Mouse (Mus musculus) embryonic facial prominence, embryonic 14.5 days (tissue): ENCODE data around the gene Fam162a. TPM values are rescaled to one million over a fixed set of nuclear protein-coding genes. Genes with fewer than 3 reads are reported as not detected.
"Not testable (repeated sequence)": the region's sequence is repeated elsewhere in the genome, so short reads cannot be mapped to it uniquely, and the experiment has no call there.

Experiments used
- ATAC-seq: fragments of 200-750 bp; cut with Nextera tagmentation; 2 replicates; pipeline ENCODE4 v1.8.0; 2017; ENCODE audit warnings: low read depth, moderate number of reproducible peaks, moderate TSS enrichment
- DNase-seq: peaks from one replicate; pipeline ENCODE4 v3.0.0-alpha.2; 2015; ENCODE audit warnings: low spot score
- H3K27ac ChIP-seq: fragments of 300-500 bp; sonication (generic); replicated peaks from 2 replicates; pipeline ENCODE4 v1.5.1; 2014; ENCODE audit warnings: low read depth, mild to moderate bottlenecking, low read length, moderate library complexity
- H3K27me3 ChIP-seq: fragments of 300-500 bp; sonication (generic); replicated peaks from 2 replicates; pipeline ENCODE4 v1.6.1; 2014; ENCODE audit warnings: low read length; ENCODE audit not compliant: control insufficient read depth, insufficient read depth
- H3K36me3 ChIP-seq: fragments of 300-500 bp; sonication (generic); 2 replicates; pipeline ENCODE4 v1.6.1; 2014; ENCODE audit warnings: low read length, mixed read lengths; ENCODE audit not compliant: control insufficient read depth, insufficient read depth
- H3K4me1 ChIP-seq: fragments of 300-500 bp; sonication (generic); 2 replicates; pipeline ENCODE4 v1.6.1; 2014; ENCODE audit warnings: antibody characterized with exemption, low read length; ENCODE audit not compliant: control insufficient read depth, insufficient read depth
- H3K4me2 ChIP-seq: fragments of 300-500 bp; sonication (generic); 2 replicates; pipeline ENCODE4 v1.6.1; 2014; ENCODE audit warnings: low read depth, mild to moderate bottlenecking, low read length, moderate library complexity, mixed read lengths
- H3K4me3 ChIP-seq: fragments of 300-500 bp; sonication (generic); 2 replicates; pipeline ENCODE4 v1.5.1; 2014; ENCODE audit warnings: low read depth, mild to moderate bottlenecking, low read length
- H3K9ac ChIP-seq: fragments of 300-500 bp; sonication (generic); 2 replicates; pipeline ENCODE4 v1.6.1; 2014; ENCODE audit warnings: low read depth, mild to moderate bottlenecking, low read length, moderate library complexity, mixed read lengths
- H3K9me3 ChIP-seq: fragments of 300-500 bp; sonication (generic); 2 replicates; pipeline ENCODE4 v1.6.1; 2016; ENCODE audit warnings: low read length; ENCODE audit not compliant: control insufficient read depth
- WGBS: fragments of 180-500 bp; shearing (Covaris S2); extraction: QIAGEN DNeasy Blood & Tissue Kit; methylation state at CpG from one replicate; pipeline ENCODE4 v1.1.7; 2014; 5-methylcytosine and 5-hydroxymethylcytosine counted together
- polyA plus RNA-seq: library from polyadenylated mRNA; unstranded; fragments of >200 nt; fragmentation: Nextera tagmentation; extraction: Ambion mirVana; gene quantifications from 2 replicates; pipeline ENCODE4 v1.2.1, GENCODE M21; 2014

The Fam162a gene
- polyA plus RNA-seq, 1 experiment from 2014 or later = 432 TPM

DNA sequence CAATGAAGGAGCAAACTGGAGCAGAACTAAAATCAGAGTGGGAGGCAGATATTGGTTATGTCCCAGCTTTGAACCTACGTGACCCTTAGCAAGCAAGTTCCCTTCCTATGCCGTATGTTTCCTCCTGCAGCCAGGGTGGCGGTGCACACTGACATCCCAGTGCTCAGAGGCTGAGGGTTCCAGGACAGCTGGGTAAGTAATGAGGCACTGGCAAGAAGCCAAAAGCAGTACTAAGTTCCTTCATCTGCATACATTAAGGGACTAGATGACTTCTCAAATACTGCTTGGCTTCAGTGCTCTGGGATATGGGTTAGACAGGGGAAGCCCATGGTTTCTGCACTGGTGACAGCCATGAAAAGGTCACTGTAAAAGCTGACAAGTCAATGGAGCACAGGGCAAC is 3.0 kb downstream of the Fam162a start:
- no peak overlapping the region for H3K27ac ChIP-seq
- 64% methylated on average over 3 of the region's 3 CpGs for WGBS
- H3K36me3 ChIP-seq = peaks cover 17% of the 10 kb centered on the region; the same call in 1 of the 2 replicates
- no peak for ATAC-seq
- no peak overlapping the region for H3K4me3 ChIP-seq
- peaks cover 11% of the 10 kb centered on the region for H3K4me1 ChIP-seq
- no peaks in the 10 kb centered on the region for H3K9me3 ChIP-seq
- peak overlapping the region; percentile 3; the same call in 1 of the 2 replicates for H3K4me2 ChIP-seq
- DNase-seq = no peak
- no peak overlapping the region for H3K9ac ChIP-seq
- H3K27me3 ChIP-seq = no peaks in the 10 kb centered on the region

DNA sequence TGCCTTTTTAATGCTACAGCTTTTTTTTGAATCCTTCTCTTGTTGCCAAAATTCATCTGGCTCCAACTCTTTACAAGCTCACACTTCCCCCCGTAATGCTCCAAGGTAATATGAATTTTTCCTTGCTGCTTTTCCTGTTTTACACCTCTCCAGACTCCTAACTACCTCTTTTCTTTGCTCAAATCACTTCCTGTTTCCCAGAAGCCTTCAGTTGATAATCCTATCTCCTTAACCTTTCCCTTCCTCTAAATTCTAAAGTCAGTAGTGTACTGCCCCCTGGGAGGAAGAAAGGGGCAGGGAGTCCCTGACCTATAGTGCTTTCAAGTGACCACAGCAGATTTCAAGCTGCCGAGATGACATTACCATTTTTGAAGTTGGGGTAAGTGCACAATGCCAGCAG is 3.7 kb downstream of the Fam162a start:
- peaks cover 17% of the 10 kb centered on the region; the same call in 1 of the 2 replicates for H3K36me3 ChIP-seq
- H3K27me3 ChIP-seq = no peaks in the 10 kb centered on the region
- no peak for DNase-seq
- H3K9ac ChIP-seq = no peak overlapping the region
- H3K4me3 ChIP-seq = no peak overlapping the region
- ATAC-seq = no peak
- H3K4me2 ChIP-seq = no peak overlapping the region
- WGBS = 59% methylated on average over 2 of the region's 2 CpGs
- no peaks in the 10 kb centered on the region for H3K9me3 ChIP-seq
- H3K4me1 ChIP-seq = peaks cover 11% of the 10 kb centered on the region
- H3K27ac ChIP-seq = no peak overlapping the region

DNA sequence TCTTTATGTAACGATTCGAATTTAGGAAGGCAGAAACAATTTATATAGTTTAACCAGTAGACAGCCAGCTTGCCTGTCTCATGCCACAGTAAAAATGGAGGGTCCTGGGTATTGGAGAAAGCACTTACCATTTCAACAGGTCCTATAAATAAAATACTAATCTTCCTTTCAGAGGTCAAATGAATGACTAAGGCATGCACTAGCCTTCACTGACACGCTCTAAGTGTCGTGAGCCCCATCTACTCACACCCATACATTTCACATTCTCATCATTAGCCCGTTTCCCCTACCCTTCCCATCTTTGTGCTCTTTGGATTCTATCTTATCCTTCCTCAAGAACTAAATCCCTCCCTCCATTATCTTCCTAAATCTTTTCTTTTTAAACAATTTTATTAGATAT is 6.5 kb downstream of the Fam162a start:
- H3K36me3 ChIP-seq = peaks cover 17% of the 10 kb centered on the region; the same call in 1 of the 2 replicates
- WGBS = 83% methylated on average over 5 of the region's 5 CpGs

DNA sequence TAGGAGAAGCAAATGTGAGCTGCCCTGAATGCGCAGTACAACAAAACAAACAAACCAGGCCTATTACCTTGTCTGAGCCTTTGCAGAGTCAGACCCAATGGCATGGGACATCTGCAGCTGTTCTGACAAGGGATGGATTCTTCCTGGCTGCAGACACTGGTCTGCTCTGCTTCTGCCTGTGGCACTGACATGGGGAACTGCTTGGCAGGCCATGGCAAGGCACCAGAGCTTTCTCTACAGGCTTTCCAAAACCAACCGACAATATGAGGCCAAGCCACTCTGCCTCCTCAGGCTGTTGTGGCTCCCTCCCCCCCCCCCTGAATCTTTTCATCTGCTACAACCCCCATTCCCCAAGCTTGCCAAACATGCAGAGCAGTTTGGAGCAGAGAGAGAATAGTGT is 8.1 kb downstream of the Fam162a start:
- Histone ChIP-seq H3K9ac (no peak overlapping the region), H3K27ac (no peak overlapping the region), H3K4me2 (no peak overlapping the region), H3K36me3 (0 out of 2 replicates have a peak, but pooled peaks cover 12% of the 10 kb centered on the region), H3K27me3 (no peaks in the 10 kb centered on the region), H3K4me1 (no peaks in the 10 kb centered on the region), H3K9me3 (no peaks in the 10 kb centered on the region), H3K4me3 (no peak overlapping the region)
- ATAC-seq = no peak
- 66% methylated on average over 2 of the region's 2 CpGs for WGBS
- DNase-seq = no peak

More for the DNA sequence above, 6.5 kb downstream of the Fam162a start:
- Histone ChIP-seq H3K9me3 (no peaks in the 10 kb centered on the region), H3K9ac (no peak overlapping the region), H3K27ac (no peak overlapping the region), H3K4me2 (no peak overlapping the region), H3K4me3 (no peak overlapping the region), H3K4me1 (peaks cover 9% of the 10 kb centered on the region), H3K27me3 (no peaks in the 10 kb centered on the region)
- ATAC-seq (no peak), DNase-seq (no peak)

DNA sequence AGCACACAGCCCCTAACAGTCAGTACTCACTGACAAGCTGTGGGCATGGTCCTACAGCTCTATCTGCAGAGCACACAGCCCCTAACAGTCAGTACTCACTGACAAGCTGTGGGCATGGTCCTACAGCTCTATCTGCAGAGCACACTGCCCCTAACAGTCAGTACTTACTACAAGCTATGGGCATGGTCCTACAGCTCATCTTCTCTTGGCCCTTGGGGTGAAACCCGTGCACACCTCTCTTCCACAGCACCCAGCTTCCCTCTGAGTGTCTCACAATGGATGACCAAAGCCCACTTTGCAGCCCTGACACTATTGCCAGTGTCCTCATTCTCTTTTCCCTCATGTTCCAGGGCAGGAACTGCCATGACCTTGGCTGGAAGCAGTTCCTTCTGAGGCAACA is 8.9 kb downstream of the Fam162a start:
- H3K4me2 ChIP-seq, DNase-seq, H3K9ac ChIP-seq, H3K36me3 ChIP-seq, H3K4me3 ChIP-seq, H3K27me3 ChIP-seq, H3K9me3 ChIP-seq, ATAC-seq, H3K27ac ChIP-seq, H3K4me1 ChIP-seq: not testable (repeated sequence)
- 95% methylated on average over 1 of the region's 1 CpGs for WGBS

DNA sequence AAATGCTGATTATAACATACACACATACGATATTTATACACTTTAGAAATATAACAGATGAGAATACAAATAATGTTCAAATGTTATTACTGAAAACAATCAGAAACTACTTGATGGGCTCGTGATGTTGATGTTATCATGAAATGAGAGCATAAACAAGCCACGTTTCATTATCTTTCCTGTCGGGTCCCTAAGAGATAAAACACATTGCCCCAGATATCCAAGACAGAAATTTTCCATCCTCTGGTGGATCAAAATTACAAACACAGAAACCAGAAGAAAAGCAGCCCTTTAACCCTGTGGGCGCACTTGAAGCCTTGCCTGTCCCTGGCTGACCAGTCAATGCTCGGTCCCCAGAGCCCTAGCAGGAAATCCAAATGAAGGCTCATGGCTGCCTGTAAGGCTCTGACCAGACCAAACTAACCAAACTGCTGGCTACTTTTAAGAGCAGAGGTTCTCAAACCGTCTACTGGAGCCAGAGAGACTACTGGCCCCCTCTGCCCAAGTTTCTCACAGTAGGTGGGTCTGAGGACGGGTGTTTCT is 13.4 kb downstream of the Fam162a start:
- no peaks in the 10 kb centered on the region for H3K4me1 ChIP-seq
- no peak overlapping the region for H3K4me2 ChIP-seq
- H3K9me3 ChIP-seq = no peaks in the 10 kb centered on the region
- H3K27ac ChIP-seq = no peak overlapping the region
- H3K4me3 ChIP-seq = no peak overlapping the region
- H3K9ac ChIP-seq = no peak overlapping the region
- WGBS = 71% methylated on average over 8 of the region's 8 CpGs
- peaks cover 7% of the 10 kb centered on the region; the same call in 1 of the 2 replicates for H3K36me3 ChIP-seq
- DNase-seq (no peak), ATAC-seq (no peak)
- no peaks in the 10 kb centered on the region for H3K27me3 ChIP-seq

DNA sequence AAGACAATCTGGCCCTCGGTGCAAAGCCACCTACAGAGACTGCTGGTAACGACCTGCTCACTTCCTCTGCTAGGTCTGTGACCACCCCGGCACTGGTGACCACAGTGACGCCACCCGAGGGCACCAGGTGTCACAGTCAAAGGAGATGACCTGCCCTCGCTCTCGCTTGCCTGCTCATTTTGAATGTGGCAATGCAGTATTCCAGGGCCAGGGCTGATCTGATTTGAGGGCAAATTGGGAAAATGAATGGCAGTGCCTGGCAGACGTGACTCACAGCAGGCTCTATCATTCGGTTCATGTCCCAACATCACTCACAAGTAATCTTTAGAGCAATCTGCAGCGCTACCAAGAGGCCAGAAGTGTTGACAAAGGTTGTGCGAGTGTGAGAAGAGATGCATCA is 15.0 kb downstream of the Fam162a start:
- no peak for ATAC-seq
- H3K27me3 ChIP-seq = no peaks in the 10 kb centered on the region
- no peak overlapping the region for H3K4me3 ChIP-seq

DNA sequence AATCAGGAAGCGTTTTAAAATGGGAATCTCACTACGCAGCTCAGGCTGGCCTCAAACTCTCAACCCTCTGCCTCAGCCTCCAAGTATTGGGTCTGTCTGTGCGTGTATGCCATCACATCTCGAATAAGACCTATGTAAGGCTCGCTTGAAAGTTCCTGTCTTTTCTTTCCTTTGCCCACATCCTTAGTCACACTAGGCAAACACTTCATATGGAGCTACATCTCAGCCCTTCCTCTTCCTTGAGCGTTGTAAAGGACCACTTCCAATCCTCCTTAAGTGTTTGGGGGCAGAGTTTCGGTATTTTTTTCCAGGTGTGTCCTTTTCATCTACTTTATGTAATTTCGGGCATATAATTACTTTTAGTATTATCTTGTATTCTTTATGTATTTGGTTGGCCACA is 16.5 kb downstream of the Fam162a start:
- no peaks in the 10 kb centered on the region for H3K9me3 ChIP-seq
- H3K4me1 ChIP-seq = no peaks in the 10 kb centered on the region
- 93% methylated on average over 8 of the region's 8 CpGs for WGBS
- no peak overlapping the region for H3K9ac ChIP-seq
- ATAC-seq (no peak), DNase-seq (no peak)
- H3K4me3 ChIP-seq = no peak overlapping the region
- H3K27me3 ChIP-seq = no peaks in the 10 kb centered on the region
- H3K4me2 ChIP-seq = no peak overlapping the region
- no peak overlapping the region for H3K27ac ChIP-seq
- peaks cover 34% of the 10 kb centered on the region for H3K36me3 ChIP-seq

More for the DNA sequence above, 15.0 kb downstream of the Fam162a start:
- 94% methylated on average over 11 of the region's 11 CpGs for WGBS
- Histone ChIP-seq H3K4me1 (no peaks in the 10 kb centered on the region), H3K4me2 (no peak overlapping the region), H3K36me3 (peaks cover 19% of the 10 kb centered on the region), H3K9ac (no peak overlapping the region), H3K9me3 (no peaks in the 10 kb centered on the region), H3K27ac (no peak overlapping the region)
- no peak for DNase-seq

DNA sequence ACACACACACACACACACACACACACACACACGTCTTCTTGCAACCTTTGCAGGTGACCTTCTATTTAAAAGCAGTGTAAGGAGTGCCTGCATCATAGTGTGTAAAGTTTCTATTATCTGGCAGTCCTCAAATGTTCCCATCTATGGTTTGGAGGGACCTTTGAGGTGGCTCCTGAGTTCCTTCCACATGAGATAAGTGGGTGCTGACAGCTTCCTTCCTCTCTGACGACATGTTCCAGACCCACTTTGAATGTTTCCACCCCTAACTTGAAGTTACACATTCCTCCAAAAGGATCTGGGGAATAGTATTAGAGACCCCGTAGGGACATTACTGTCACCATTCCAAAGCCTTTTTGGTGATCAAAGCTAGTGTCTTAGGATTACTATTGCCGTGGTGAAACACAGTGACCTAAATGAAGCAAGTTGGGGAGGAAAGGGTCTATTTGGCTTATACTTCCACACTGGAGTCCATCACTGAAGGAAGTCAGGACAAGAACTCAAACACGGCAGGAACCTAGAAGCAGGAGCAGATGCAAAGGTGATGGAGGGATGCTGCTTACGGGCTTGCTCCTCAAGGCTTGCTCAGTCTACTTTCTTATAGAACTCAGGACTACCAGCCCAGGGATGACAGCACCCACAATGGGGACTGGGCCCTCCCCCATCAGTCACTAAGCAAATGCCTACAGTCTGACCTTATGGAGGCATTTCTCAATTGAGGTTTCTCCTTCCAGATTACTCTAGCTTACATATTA is 17.7 kb downstream of the Fam162a start:
- no peaks in the 10 kb centered on the region for H3K4me1 ChIP-seq
- 82% methylated on average over 6 of the region's 6 CpGs for WGBS
- no peak overlapping the region for H3K4me2 ChIP-seq
- no peaks in the 10 kb centered on the region for H3K27me3 ChIP-seq
- H3K27ac ChIP-seq = no peak overlapping the region
- DNase-seq = no peak
- H3K36me3 ChIP-seq = peaks cover 46% of the 10 kb centered on the region
- no peak for ATAC-seq
- H3K4me3 ChIP-seq = no peak overlapping the region
- no peaks in the 10 kb centered on the region for H3K9me3 ChIP-seq
- no peak overlapping the region for H3K9ac ChIP-seq
